Mouse (Mus musculus) heart, adult 2 months (tissue): Measurements from ENCODE around the gene Armc10.

Experiments used
- CTCF ChIP-seq: fragments of 200-600 bp; IDR thresholded peaks from 2 replicates; pipeline ENCODE4 v1.8.1; 2022; ENCODE audit warnings: antibody characterized with exemption, mild to moderate bottlenecking, moderate library complexity
- EP300 ChIP-seq: fragments of 200-500 bp; IDR thresholded peaks from 2 replicates; pipeline ENCODE4 v1.6.1; 2011; ENCODE audit warnings: low read depth, low read length, control low read depth; ENCODE audit not compliant: insufficient read depth
- POLR2A ChIP-seq: fragments of 200-500 bp; IDR thresholded peaks from 2 replicates; pipeline ENCODE4 v1.6.1; 2011; ENCODE audit warnings: mild to moderate bottlenecking, low read depth, low read length, control low read depth; ENCODE audit not compliant: insufficient read depth

DNA sequence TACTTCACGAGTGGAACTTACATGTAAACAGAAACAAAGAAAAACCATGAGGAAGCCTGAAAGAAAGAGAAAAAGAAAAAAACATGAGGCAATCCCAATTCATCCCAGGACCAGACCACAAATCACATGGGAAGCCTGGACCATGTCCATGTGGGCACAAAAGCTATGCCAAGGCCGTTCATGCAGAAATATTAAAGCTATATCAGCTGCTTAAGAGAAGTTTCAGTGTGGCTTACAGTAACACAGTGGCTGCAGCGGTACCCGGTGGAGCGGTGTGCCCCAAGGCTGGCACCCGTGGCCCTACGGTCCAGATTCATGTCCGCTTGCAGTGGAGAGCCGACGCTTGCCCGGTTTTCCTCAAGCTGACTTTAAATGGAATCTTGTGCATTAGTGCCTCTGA lies 17.5 kb downstream of the Armc10 start:
- TF ChIP-seq CTCF, result no peak
- TF ChIP-seq EP300, result no peak
- no peak for TF ChIP-seq POLR2A
